Mouse (Mus musculus) natural killer cell, adult 2 months (primary cell): ENCODE measurements at regions not wholly inside any gene's neighbourhood (a gene's known extent, or its start where the extent isn't known, plus 50 kb on each side); places are given as distances from the start of the nearest gene placed in this dataset.

ENCODE experiments used
- DNase-seq, 2 experiments: peaks; one replicate each; pipeline ENCODE4 v3.0.0; 2022; ENCODE audit warnings: low spot score in 2 of 2

DNA sequence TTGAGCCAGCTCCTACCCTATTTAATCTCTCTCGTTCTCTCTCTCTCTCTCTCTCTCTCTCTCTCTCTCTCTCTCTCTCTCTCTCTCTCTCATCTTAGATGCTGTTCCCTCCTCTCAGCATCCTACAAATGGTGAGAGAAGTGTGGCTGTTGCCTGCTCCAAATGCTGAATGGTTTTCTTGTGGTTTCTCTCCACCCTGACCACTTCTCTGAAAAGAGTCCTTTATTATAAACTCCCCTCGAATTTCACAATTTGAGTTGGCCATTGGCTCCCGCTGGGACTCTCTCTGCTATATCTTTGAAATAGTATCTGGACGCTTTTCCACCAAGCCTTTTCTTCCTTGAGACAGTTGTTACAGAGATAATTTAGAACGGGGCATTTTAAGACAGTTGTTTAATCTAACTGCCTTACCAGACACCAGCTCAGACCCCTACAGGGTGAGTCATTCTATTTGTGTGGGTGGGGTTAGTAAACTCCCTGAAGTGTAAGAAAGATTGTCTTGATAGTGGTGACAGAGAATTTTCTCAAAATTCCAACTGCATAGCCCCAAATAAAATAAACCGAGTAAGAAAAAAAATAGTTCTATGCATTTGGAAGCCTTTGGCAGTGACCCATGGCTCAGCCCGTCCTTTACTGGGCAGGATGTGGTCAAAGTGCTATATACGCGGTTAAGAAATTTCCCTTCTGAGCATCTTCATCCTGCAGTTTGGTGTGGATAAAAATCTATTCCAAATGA, 58.7 kb upstream of the Ado start:
- DNase-seq: peak; percentile 69 to 83

DNA sequence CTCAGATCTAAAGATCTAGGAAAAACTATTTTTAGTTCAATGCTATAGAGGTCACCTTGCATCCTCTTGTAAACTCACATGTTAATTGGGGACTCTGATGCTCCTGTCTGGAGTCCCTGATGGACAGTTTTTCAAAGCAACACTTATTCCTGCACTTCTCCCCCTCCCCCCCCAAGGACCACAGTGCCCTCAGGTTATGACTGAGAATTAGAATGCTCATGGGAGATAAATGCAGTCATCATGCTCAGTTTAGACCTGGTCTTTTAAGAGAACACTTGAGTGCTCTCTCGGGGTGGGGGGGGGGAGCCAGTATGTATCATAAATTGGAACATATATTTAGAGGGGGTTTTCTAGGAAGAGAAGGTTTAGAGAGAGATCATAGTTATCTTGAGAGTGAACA, 58.0 kb upstream of the Ado start:
- DNase-seq: no peak

DNA sequence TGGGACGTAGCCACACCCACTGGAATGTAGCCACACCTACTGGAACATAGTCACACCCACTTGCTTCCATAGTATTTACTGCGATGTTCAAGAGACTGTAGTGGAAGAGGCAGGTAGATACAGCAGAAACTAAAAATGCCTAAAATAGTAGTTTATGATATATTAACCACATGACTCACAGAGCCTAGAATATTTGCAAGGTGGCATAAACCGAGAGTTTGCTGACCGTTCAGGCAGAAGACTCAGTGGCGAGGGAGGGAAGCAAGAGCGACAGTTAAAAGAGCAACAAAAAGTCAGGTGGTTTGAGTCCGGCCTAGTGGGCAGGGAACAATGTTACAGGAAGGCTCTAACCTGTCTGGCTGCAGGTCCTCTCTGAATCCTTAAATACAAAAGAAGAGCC, 50.6 kb upstream of the Ado start:
- no peak for DNase-seq

DNA sequence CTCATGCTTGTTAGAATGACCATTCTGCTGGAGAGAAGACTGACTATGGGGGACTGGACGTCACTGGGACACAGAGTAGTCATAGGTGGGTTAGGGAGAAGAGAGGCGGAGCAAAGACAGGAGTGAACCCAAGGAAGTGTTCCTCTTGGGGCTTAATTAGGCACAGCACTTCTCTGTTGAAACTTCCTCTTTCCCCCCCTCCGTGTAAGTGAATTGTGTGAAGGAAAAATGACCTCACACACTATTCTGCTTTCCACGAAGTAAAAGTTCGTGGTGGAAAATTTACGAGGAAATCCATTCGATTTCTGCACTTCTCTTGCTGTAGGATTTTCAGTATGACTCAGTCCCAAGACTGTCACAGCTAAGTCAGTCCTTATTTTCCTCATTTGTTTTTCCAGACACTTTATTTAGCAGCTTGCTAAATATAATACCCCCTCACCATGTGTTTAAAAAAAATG, 49.9 kb upstream of the Ado start:
- no peak for DNase-seq
